Mouse (Mus musculus) activated CD4-positive, CD25-positive, alpha-beta regulatory T cell, adult 4 months (primary cell): ENCODE results near the gene Btbd35f7. TPM values are rescaled to one million over a fixed set of nuclear protein-coding genes. Genes with fewer than 3 reads are reported as not detected.
"Not testable (repeated sequence)": the region's sequence is repeated elsewhere in the genome, so short reads cannot be mapped to it uniquely, and the experiment has no call there.

Source experiments
- ATAC-seq: one replicate; pipeline ENCODE4 v1.8.0; 2017
- polyA plus RNA-seq, 2 experiments: library from polyadenylated mRNA; unstranded; fragments of 100-300 nt; shearing (Covaris generic); gene quantifications; one replicate each; pipeline ENCODE4 v1.2.1; 2017

The Btbd35f7 gene
- not detected for polyA plus RNA-seq

- not testable (repeated sequence) for ATAC-seq
Measured at GRCm38 (mm10) chrX:5668767-5669166, at the start of gene Btbd35f7. TSS of gene Btbd35f7 (plus strand) at chrX:5669067.

Other genes with a start within 250 kb of the Btbd35f7 start
- gene Mycs, start 199.8 kb upstream of the Btbd35f7 start, polyA plus RNA-seq, result not detected